22 mouse cellular contexts compared by ENCODE assay signal in genomic region chr4:81912653-81913052, GRCm38 (mm10).
DNase-seq lines count a peak whose midpoint lies in the region; ATAC-seq and TF ChIP-seq lines count a peak whose summit lies in the region.
"Had no signal": no experiment of that assay in that cellular context is flagged by ENCODE, and none has a peak within 500 bp of the region (broad histone marks: within the 10 kb centered on the region; RNA-seq: fewer than 3 reads in every experiment).

No protein-coding gene starts in this region.

- intact Hi-C loops in gastrocnemius, adult 2 months (cut with DNase I) = no loop called here

- H3K36me3 ChIP-seq in limb, embryonic 14.5 days (ENCODE audit: control insufficient read depth, insufficient read depth, low read length) = no peaks in the 10 kb centered on the region
- H3K36me3 ChIP-seq in limb, embryonic 10.5 days = no peaks in the 10 kb centered on the region
- H3K36me3 ChIP-seq: heart, embryonic 13.5 days; hindbrain, embryonic 13.5 days; liver, embryonic 12.5 days; midbrain, embryonic 10.5 days; stomach, embryonic 15.5 days had no signal

- H3K27me3 ChIP-seq in limb, embryonic 14.5 days (ENCODE audit: control insufficient read depth, insufficient read depth, low read length) = no peaks in the 10 kb centered on the region
- H3K27me3 ChIP-seq in limb, embryonic 10.5 days (ENCODE audit: low read depth, poor library complexity, severe bottlenecking) = no peaks in the 10 kb centered on the region
- H3K27me3 ChIP-seq: forebrain, embryonic 13.5 days; heart, embryonic 13.5 days; hindbrain, embryonic 13.5 days; liver, embryonic 12.5 days; stomach, embryonic 15.5 days had no signal

- H3K4me2 ChIP-seq in limb, embryonic 14.5 days (replicated peaks; ENCODE audit: low read depth, low read length, severe bottlenecking) = no peak overlapping the region
- H3K4me2 ChIP-seq: forebrain, embryonic 13.5 days; heart, embryonic 13.5 days; hindbrain, embryonic 13.5 days; liver, embryonic 12.5 days; stomach, embryonic 15.5 days had no signal

- TF ChIP-seq POLR2A in limb, embryonic 14.5 days (IDR thresholded peaks at IDR 0.05; ENCODE audit: borderline replicate concordance, extremely low read depth, insufficient read depth, insufficient read length) = no peak

- ATAC-seq in limb, embryonic 14.5 days (ENCODE audit: low FRiP score, low read depth) = no peak
- no peak for ATAC-seq in megakaryocyte-erythroid progenitor cell, adult 5-6 weeks (replicated peaks; ENCODE audit: low FRiP score, low TSS enrichment, poor library complexity, severe bottlenecking)
- ATAC-seq: forebrain, embryonic 13.5 days; inflammation-experienced regulatory T-cells, adult 6 months; liver, embryonic 12.5 days had no signal

- H3K27ac ChIP-seq in limb, embryonic 14.5 days (replicated peaks; ENCODE audit: low read depth, low read length) = no peak overlapping the region
- no peak overlapping the region for H3K27ac ChIP-seq in limb, embryonic 10.5 days
- peak overlapping the region; percentile 79 for H3K27ac ChIP-seq in gastrocnemius, adult 2 months
- H3K27ac ChIP-seq: forebrain, embryonic 13.5 days; heart, embryonic 13.5 days; hindbrain, embryonic 13.5 days; liver, embryonic 12.5 days; midbrain, embryonic 10.5 days; stomach, embryonic 15.5 days had no signal

- no peaks in the 10 kb centered on the region for H3K4me1 ChIP-seq in limb, embryonic 14.5 days (ENCODE audit: control insufficient read depth, insufficient read depth, low read length)
- H3K4me1 ChIP-seq in limb, embryonic 10.5 days = no peaks in the 10 kb centered on the region
- H3K4me1 ChIP-seq: heart, embryonic 13.5 days; hindbrain, embryonic 13.5 days; liver, embryonic 12.5 days; midbrain, embryonic 10.5 days; stomach, embryonic 15.5 days had no signal

- peak; percentile 53 for DNase-seq in limb, embryonic 14.5 days (ENCODE audit: low spot score)
- no peak for DNase-seq in limb, embryonic 10.5 days (ENCODE audit: low spot score)
- DNase-seq in gastrocnemius, adult 2 months = peak; percentile 50
- DNase-seq in heart, adult 8-10 months (ENCODE audit: low spot score) = peak; percentile 65
- peak; percentile 16 for DNase-seq in heart, postnatal 4 days
- no peak for DNase-seq in kidney, adult 9 months
- DNase-seq: cerebellum, adult 11 months; cerebellum, postnatal 36 days; kidney, adult 8-10 months; kidney, postnatal 4 days; layer of hippocampus, adult 9-11 months; lung, adult 2 months; lung, postnatal 4 days; right cerebral cortex, postnatal 25 days had no signal

- H3K9me3 ChIP-seq in limb, embryonic 14.5 days (ENCODE audit: control insufficient read depth, low read length) = no peaks in the 10 kb centered on the region
- H3K9me3 ChIP-seq in limb, embryonic 10.5 days (replicated peaks) = no peaks in the 10 kb centered on the region
- H3K9me3 ChIP-seq: forebrain, embryonic 13.5 days; heart, embryonic 13.5 days; hindbrain, embryonic 13.5 days; liver, embryonic 12.5 days; midbrain, embryonic 10.5 days; stomach, embryonic 15.5 days had no signal

- WGBS in limb, embryonic 14.5 days = 52% methylated on average over 1 of the region's 1 CpGs
- 88% methylated on average over 1 of the region's 1 CpGs for WGBS in limb, embryonic 10.5 days

- no peak for TF ChIP-seq CTCF in gastrocnemius, adult 2 months (IDR thresholded peaks at IDR 0.05)

- H3K9ac ChIP-seq in limb, embryonic 14.5 days (ENCODE audit: low read depth, low read length, severe bottlenecking) = no peak overlapping the region
- H3K9ac ChIP-seq: forebrain, embryonic 13.5 days; heart, embryonic 13.5 days; hindbrain, embryonic 13.5 days; liver, embryonic 12.5 days; stomach, embryonic 15.5 days had no signal

- H3K4me3 ChIP-seq in limb, embryonic 14.5 days (replicated peaks; ENCODE audit: low read length) = no peak overlapping the region
- H3K4me3 ChIP-seq in limb, embryonic 10.5 days = no peak overlapping the region
- no peak overlapping the region for H3K4me3 ChIP-seq in gastrocnemius, adult 2 months
- H3K4me3 ChIP-seq: forebrain, embryonic 13.5 days; heart, embryonic 13.5 days; hindbrain, embryonic 13.5 days; liver, embryonic 12.5 days; midbrain, embryonic 10.5 days; stomach, embryonic 15.5 days had no signal

Comparison
In these comparisons a context has a peak if more than half of its experiments do, and no peak if none do; other contexts are left out.
1. DNase-seq: peak in limb, embryonic 14.5 days (single experiment), gastrocnemius, adult 2 months (single experiment), heart, adult 8-10 months (single experiment) and heart, postnatal 4 days (single experiment); none in limb, embryonic 10.5 days (single experiment) and kidney, adult 9 months (single experiment).